Mouse (Mus musculus) embryo, embryonic 10.5 days (tissue): ENCODE results near the gene Gm28363.
"Not testable (repeated sequence)": the region's sequence is repeated elsewhere in the genome, so short reads cannot be mapped to it uniquely, and the experiment has no call there.

ENCODE experiments used
- DNase-seq: peaks from one replicate; pipeline ENCODE4 v3.0.0-alpha.2; 2015; ENCODE audit warnings: low spot score

The Gm28363 gene

DNA sequence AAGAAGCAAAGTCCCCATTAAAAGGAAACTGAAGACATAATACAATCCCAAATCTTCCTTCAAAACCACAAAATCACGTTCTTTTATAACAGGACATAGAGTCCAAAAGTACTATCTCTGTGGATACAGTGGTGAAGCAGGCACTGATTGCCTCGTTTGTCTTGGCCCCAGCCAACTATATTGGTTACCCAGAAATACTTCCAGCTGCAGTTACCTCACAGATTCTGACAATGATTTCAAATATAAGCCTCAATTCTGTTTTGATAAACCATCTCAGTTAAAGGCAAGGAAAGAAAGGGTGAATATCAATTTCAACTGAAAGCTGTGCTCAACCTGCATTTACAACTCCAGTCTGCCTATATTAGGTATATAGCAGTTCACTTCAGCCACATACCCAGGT lies at the start of gene Gm28363:
Gene Gm28363, plus strand, starts transcription at position 301 of the 400 bp plus-strand sequence.
- not testable (repeated sequence) for DNase-seq

GRCm38 (mm10) chr1:117650236-117650635 lies 46.7 kb upstream of the Gm28363 start:
- not testable (repeated sequence) for DNase-seq
